Mouse (Mus musculus) R1 (cell line): ENCODE data around the gene Zbtb9.

Experiments
- DNase-seq: peaks from one replicate; pipeline ENCODE4 v3.0.0-alpha.2; 2018; ENCODE audit warnings: low read depth, low spot score

Gene Zbtb9

DNA sequence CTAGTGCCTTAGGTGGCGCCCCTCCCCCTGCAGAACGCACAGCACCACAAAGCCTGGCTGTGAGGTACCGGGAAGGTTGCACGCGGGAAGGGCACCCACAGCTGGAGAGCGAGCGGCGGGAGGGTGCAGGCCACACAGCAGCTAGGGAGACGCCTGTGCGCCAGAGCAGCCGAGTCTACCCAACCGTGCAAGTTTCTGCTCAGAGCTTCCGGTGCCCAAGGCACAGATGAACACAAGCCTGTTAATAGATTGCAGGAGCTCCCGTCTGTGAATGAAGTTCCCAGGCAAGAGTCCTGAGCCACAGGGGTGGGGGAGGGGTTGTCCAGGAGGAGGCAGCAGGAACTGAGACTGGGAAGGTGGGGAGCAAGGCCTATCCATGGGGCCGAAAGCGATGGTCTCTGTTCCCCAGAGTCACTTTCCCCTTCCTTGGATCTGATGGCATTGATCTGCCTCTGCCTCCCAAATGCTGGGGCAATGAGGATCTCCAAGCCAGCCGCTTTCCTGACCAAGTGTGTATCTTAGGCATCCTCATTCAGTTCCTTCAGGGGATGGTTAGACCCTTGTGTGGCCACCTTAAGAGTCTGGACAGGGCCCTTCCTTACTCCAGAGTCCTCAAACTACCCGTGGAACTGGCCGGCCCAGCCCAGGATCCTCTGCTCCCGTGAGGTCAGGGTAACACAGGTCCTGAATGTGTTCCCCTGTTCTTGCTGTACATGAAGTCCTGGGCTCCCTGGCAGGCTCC, 67.5 kb downstream of the Zbtb9 start:
- DNase-seq: peak; percentile 95

- peak; percentile 99 for DNase-seq
Measured at GRCm38 (mm10) chr17:27041046-27041786, 68.2 kb downstream of the Zbtb9 start.

DNA sequence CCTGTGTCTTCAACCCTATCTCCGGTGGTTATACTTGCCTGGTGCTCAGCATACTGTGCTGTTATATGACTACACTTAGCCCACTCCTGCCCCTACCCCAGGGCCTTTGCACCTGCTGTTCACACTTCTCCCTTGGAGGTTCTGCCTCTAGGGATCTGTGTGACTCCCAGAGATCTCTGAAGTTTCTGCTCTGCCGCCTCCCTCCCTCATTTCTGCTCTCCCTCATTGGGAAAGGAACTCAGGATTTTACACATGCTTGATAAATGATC, 68.8 kb downstream of the Zbtb9 start:
- no peak for DNase-seq

- DNase-seq: peak; percentile 80
Measured at GRCm38 (mm10) chr17:27042840-27043239, 69.9 kb downstream of the Zbtb9 start.

DNA sequence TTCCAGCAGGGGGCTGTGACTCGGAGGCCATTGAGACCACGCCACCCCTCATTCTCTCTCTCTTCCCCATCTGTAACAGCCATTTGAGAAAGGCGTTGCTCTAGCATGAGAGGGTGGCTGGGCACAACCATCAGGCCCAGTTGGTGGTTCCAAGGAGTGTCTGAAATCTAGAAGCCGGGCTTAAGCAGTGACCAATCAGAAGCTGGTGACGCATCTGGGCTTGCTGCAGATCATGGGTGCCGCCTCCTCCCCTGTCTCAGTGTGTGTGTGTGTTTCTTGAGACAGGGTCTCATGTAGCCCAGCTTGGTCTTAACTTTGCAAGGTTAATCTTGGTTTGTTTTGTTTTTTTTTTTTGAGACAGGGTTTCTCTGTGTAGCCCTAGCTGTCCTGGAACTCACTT, 72.2 kb downstream of the Zbtb9 start:
- peak; percentile 61 for DNase-seq

DNA sequence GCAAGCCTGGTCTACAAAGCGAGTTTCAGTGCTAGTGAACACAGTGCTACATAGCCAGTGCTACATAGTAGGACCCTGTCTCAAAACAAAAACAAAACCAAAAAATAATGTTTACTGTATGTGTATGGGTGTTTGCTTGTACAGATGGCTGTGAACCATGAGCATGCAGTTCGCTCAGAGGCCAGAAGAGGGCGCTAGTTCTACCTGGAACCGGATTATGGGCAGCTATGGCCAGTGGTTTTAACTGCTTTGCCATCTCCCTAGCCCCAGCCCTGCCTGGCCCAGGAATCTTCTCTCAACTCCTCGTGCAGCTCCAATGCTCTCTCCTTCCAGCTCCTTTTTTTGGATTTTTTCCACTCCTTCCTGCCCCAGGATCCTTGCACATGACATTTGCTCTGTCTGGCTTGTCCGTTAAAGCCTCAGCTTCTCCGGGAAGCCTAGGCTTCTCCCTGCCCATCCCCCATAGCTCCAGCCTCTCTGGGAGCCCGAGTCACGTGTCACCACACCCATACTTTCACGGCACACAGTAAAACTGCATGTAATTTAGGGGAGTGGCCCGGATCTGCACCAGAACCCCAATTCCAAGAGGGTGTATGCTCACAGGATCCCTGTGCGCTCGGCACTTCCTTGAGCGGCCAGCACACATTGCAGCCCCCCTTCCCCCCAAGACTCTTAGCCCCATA, 74.9 kb downstream of the Zbtb9 start:
- peak; percentile 96 for DNase-seq

DNA sequence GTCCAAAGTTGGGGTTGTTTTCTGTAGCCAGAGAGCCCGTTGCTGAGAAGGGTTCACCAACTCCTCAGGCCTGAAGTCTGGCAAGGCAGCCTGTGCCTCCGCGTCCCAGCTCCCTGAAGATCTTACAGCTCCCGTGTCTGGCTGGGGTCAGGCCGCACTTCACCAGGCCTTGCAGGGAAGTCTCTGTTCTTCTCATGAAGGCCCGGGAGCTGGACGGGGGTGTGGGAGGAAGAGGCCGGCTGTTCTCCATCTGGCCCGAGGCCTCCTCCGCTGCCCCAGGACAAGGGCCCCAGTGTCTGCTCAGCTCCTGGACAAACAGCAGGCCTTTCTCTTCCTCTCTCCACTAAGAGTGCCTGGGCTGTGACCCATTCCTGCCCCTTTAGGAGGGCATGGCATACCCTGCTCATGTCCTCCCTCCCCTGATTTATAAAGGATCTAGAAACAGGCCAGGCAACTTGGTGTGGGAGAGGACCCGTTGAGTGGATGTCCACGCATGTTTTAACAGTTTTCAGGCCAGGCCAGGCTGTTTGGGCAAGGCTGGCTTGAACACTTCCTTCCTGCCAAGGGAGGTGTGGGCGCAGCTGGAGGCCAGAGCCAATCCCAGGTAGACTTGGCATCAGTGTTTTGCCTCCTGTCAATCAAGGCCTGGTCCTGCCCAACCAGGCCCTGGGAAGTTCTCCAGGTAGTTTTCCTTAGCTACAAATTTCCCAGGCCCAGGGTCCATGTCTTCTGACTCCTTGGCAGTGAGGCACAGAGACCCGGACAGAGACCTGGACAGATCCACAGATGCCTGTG, 75.7 kb downstream of the Zbtb9 start:
- no peak for DNase-seq

DNA sequence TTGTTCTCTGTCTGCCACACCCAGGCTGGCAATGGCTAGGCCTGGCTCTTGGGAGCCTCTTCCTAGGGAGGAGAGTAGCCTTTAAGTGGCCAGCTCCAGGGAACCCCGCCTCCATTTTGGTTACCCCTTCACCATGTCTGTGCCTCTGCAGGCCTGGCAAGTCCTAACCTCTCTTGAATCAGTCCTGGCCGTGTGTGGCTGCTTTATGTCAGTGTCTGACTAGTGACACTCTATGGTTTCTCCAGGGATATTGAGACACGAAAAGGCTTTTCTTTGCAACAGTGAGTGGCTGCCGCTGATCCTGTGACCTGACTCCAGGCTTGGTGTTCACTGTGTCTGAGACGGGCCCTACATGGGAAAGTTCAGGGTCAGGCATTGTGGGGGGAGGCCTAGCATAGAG, 77.9 kb downstream of the Zbtb9 start:
- DNase-seq: no peak

DNA sequence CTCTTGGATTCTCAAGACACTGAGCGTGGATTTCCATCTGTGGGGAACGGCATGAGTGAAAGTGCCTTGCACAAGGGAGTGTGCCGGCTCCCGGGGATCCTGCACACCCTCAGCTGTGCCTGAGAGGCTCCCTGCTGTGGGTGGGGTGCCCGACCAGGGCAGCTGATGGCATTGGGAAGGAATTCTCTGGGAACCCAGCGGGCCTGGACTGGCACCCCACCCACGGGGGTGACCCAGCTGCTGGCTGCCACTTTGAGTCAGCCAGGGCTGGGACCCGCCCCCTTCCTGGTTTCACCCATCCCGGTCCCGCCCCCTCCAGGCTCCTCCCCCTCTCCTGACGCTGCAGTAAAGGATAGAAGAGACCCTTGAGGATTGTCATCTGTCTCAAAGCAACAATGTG, 78.5 kb downstream of the Zbtb9 start:
- peak; percentile 82 for DNase-seq

DNA sequence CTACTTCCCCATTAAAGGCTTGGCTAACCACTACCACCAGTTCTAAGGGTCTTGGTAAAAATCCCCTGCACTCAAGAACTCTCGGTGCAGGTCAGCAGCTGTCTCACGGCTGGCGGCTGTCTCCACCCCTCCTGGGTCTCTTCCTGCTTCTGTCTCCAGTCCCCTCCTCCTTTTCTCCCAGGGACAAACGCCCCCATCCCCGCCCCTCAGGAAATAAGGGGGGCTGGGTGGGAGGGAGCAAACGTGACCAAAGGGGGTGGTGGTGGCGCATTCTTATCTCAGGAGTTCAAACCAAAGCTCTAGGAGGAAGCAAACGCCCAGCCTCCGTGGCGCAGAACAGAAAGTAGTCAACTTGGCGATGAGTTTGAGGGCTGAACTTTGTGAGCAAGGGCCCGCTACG, 83.2 kb downstream of the Zbtb9 start:
- peak; percentile 98 for DNase-seq

DNA sequence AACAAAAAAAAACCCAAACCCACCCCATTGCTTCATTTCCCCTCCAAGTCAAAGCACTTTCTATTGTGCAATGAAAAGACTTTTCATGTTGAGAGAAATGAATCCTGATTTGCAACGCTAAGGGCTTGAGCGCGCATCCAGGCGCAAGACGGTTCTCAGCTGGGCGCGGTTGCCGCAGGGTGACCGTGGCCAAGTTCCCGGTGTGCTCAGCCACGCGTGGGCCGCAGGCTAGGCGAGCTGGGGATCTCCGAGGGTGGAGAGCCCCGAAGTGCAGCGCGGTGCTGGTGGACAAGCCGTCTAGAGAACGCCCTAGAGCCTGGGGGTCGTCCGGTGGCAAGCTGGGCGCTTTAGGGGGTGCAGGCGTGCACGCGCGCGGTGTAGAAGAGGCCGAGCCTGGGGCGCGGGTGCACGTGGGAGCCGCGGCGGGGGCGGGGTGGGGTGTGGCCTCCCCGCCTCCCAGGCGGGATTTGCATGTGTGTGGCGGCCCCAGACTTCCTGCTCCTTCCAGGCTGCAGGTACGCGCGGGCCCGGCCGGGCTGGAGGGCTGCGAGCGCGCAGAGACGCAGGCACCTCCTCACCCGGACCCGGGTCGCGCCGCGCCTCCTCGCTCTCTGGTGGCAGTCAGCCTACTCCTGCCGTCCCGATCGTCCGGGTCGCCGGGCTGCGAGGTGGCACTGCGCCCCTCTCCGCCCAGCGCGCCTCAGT, 84.0 kb downstream of the Zbtb9 start, which contains the start of gene Itpr3:
TSS of gene Itpr3 (plus strand) at position 493 of the 705 bp plus-strand sequence.
- DNase-seq: peak; percentile 93

GRCm38 (mm10) chr17:27057517-27058055, 84.6 kb downstream of the Zbtb9 start:
- no peak for DNase-seq
